Mouse (Mus musculus) right cerebral cortex, postnatal 10 days (tissue): ENCODE measurements around the gene Isoc2b.
A peak's percentile ranks its signal among the peaks of the same experiment; 100 is the strongest.
"Not testable (repeated sequence)": the region's sequence is repeated elsewhere in the genome, so short reads cannot be mapped to it uniquely, and the experiment has no call there.

Experiments
- DNase-seq, 2 experiments: peaks; one replicate each; pipeline ENCODE4 v3.0.0; 2021; ENCODE audit warnings: low spot score in 2 of 2

The Isoc2b gene

GRCm38 (mm10) chr7:4870133-4870532 lies at the start of gene Isoc2b:
TSS of gene Isoc2b (minus strand) at chr7:4870258.
- DNase-seq, result no peak

GRCm38 (mm10) chr7:4919096-4919495 lies 49.0 kb upstream of the Isoc2b start:
- no peak for DNase-seq

GRCm38 (mm10) chr7:4918681-4919080 lies 48.6 kb upstream of the Isoc2b start:
- DNase-seq, result no peak

GRCm38 (mm10) chr7:4917494-4917893 lies 47.4 kb upstream of the Isoc2b start:
- DNase-seq, result no peak

GRCm38 (mm10) chr7:4915669-4916416 lies 45.8 kb upstream of the Isoc2b start:
- peak in 1 of 2 experiments; percentile 55 for DNase-seq

GRCm38 (mm10) chr7:4915007-4915665 lies 45.1 kb upstream of the Isoc2b start, which contains the start of gene Zfp628:
TSS of gene Zfp628 (plus strand) at chr7:4915217.
- DNase-seq, result peak; percentile 95 to 96

GRCm38 (mm10) chr7:4912248-4912647 lies 42.2 kb upstream of the Isoc2b start:
- DNase-seq, result no peak

GRCm38 (mm10) chr7:4911561-4911960 lies 41.5 kb upstream of the Isoc2b start:
- DNase-seq, result peak; percentile 61 to 75

GRCm38 (mm10) chr7:4906466-4906950 lies 36.5 kb upstream of the Isoc2b start, which contains the start of gene Gm36210:
TSS of gene Gm36210 (minus strand) at chr7:4906516.
- DNase-seq, result no peak

- DNase-seq, result peak in 1 of 2 experiments; percentile 9
Measured at GRCm38 (mm10) chr7:4902404-4902803, 32.3 kb upstream of the Isoc2b start.

GRCm38 (mm10) chr7:4901171-4901570 lies 31.1 kb upstream of the Isoc2b start:
- peak in 1 of 2 experiments; percentile 48 for DNase-seq

GRCm38 (mm10) chr7:4900523-4900851 lies 30.4 kb upstream of the Isoc2b start:
- DNase-seq, result peak in 1 of 2 experiments; percentile 17

GRCm38 (mm10) chr7:4899649-4900522 lies 29.8 kb upstream of the Isoc2b start:
- peak in 1 of 2 experiments; percentile 48 for DNase-seq

GRCm38 (mm10) chr7:4898851-4899648 lies 29.0 kb upstream of the Isoc2b start:
- DNase-seq, result peak in 1 of 2 experiments; percentile 33

- DNase-seq, result no peak
Measured at GRCm38 (mm10) chr7:4895186-4895585, 25.1 kb upstream of the Isoc2b start.

- no peak for DNase-seq
Measured at GRCm38 (mm10) chr7:4886680-4887079, 16.6 kb upstream of the Isoc2b start.

- not testable (repeated sequence) for DNase-seq
Measured at GRCm38 (mm10) chr7:4879036-4879435, 9.0 kb upstream of the Isoc2b start.

- no peak for DNase-seq
Measured at GRCm38 (mm10) chr7:4878186-4878585, 8.1 kb upstream of the Isoc2b start.

- DNase-seq, result no peak
Measured at GRCm38 (mm10) chr7:4877226-4877625, 7.2 kb upstream of the Isoc2b start.

- peak; percentile 93 for DNase-seq
Measured at GRCm38 (mm10) chr7:4876753-4877221, 6.7 kb upstream of the Isoc2b start, which contains the start of gene Isoc2a. TSS of gene Isoc2a (plus strand) at chr7:4877153.
